Mouse (Mus musculus): Measurements from ENCODE around the gene Tcf12. TPM values are rescaled to one million over a fixed set of nuclear protein-coding genes. Genes with fewer than 3 reads are reported as not detected.

Gene Tcf12
- polyA plus RNA-seq, 1 experiment: 177 TPM

DNA sequence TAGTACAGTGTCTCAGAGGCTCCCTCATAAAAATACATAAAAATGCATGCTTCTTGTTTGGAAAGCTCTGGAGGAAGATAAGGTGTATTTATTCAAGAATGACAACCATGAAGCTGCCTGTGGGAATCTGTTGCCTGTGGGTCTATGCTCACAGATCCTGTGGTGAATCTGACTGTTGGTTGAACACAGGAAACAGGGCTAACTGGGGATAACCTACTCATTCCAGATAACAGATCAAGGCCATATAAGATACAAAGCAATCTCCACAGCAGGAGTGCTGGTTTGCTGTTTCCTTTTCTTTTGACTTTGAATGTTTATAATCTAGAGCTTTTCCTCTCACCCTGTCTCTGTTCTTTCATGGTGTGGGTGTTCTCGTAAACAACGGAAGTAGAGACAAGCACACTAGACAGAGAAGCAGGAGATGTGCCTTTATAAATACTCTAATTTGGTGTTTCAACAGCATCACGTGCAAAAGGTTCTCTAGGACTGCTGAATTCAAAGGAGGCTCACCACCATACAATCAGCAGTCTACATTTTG lies 237.6 kb downstream of the Tcf12 start:
- H3K4me1 ChIP-seq (ENCODE audit: control insufficient read depth, insufficient read depth, low read length): no peaks in the 10 kb centered on the region
- TF ChIP-seq CTCF (IDR thresholded peaks at IDR 0.05; ENCODE audit: borderline replicate concordance, insufficient read depth, low read length) (no peak), POLR2A (IDR thresholded peaks at IDR 0.05; ENCODE audit: low read depth, low read length) (no peak)
- H3K4me3 ChIP-seq (ENCODE audit: insufficient read depth, low read length): no peak overlapping the region
- H3K27ac ChIP-seq (ENCODE audit: insufficient read depth, low read length): no peak overlapping the region

DNA sequence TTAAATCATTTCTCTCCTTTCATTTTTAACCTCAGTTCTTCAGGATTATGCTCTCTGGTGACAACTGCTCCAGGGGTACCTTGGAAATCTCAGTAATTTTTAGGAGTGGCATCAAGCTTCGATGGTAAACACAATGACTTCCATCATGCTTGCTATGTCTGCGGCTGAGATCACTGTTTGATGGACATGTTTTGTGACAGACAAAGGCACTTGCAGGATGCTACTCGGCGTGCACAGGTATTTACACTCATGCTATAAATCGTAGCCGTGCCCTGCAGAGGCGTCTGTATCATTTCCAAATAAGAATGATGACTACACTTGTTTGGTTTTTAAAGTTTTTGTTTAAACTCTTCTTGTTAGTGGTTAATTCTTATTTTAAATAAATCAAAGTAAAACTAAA lies 248.3 kb downstream of the Tcf12 start:
- Histone ChIP-seq H3K4me3 (ENCODE audit: insufficient read depth, low read length) (no peak overlapping the region), H3K27ac (ENCODE audit: insufficient read depth, low read length) (no peak overlapping the region), H3K4me1 (ENCODE audit: control insufficient read depth, insufficient read depth, low read length) (no peaks in the 10 kb centered on the region)
- TF ChIP-seq CTCF (IDR thresholded peaks at IDR 0.05; ENCODE audit: borderline replicate concordance, insufficient read depth, low read length) (no peak), POLR2A (IDR thresholded peaks at IDR 0.05; ENCODE audit: low read depth, low read length) (no peak)

DNA sequence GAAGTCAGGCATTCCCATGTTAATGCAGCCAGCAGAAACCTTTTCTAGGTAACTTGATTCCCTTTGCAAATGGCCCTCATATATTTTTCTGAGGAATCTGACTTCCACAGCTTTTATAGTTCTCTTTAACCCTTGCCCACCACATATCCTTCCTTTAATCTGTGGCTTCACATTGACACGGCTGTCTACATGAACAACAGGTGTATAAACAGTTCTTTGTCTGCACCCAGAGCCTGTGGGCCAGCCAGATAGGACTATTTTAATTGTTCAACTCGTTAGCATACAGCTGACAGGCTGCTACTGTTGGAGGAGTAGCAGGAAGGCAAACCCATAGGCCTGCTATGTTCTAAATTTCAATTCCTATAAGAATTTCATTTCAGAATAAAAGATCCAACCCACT lies 250.0 kb downstream of the Tcf12 start:
- TF ChIP-seq POLR2A (IDR thresholded peaks at IDR 0.05; ENCODE audit: low read depth, low read length) (no peak), CTCF (IDR thresholded peaks at IDR 0.05; ENCODE audit: borderline replicate concordance, insufficient read depth, low read length) (no peak)
- H3K4me3 ChIP-seq (ENCODE audit: insufficient read depth, low read length): no peak overlapping the region
- no peaks in the 10 kb centered on the region for H3K4me1 ChIP-seq (ENCODE audit: control insufficient read depth, insufficient read depth, low read length)
- no peak overlapping the region for H3K27ac ChIP-seq (ENCODE audit: insufficient read depth, low read length)

DNA sequence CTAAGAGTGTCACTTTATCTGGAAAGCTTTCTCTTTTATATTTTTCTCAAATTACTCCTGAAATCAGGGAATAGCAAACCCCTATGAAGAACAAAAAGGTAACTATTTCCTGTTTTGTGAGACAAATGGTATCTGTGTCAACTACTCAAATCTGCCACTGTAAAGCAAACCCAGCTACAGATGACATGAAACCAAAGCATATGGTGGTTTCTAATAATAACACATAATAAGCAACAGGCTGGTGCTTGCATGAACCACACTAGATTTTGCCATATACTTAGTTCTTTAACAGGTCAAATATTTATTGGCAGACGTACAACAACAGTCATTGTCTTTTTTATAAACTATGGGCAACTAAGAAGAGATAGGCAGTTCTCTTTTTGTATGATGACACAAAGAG lies 253.7 kb downstream of the Tcf12 start:
- no peak for TF ChIP-seq POLR2A (IDR thresholded peaks at IDR 0.05; ENCODE audit: low read depth, low read length)
- TF ChIP-seq CTCF (IDR thresholded peaks at IDR 0.05; ENCODE audit: borderline replicate concordance, insufficient read depth, low read length): no peak
- H3K27ac ChIP-seq (ENCODE audit: insufficient read depth, low read length): no peak overlapping the region
- no peaks in the 10 kb centered on the region for H3K4me1 ChIP-seq (ENCODE audit: control insufficient read depth, insufficient read depth, low read length)
- no peak overlapping the region for H3K4me3 ChIP-seq (ENCODE audit: insufficient read depth, low read length)

DNA sequence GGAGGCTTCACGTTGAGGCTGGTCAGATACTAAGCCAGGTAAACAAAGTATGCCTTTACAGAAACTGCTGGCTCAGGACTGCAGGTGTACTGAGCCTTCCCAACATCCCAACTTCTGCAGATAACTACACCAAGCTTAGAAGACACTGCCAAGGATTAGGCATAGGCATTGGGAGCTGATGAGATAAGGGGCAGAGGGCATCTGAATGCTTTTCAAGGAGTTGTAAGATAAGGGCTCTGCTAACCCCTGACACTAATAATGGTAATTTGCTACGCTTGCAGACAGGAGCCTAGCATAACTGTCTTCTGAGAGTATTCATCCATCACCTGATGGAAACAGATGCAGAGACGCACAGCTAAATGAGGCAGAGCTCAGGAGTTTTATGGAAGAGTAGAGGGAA lies 257.8 kb downstream of the Tcf12 start:
- Histone ChIP-seq H3K4me1 (ENCODE audit: control insufficient read depth, insufficient read depth, low read length) (no peaks in the 10 kb centered on the region), H3K4me3 (ENCODE audit: insufficient read depth, low read length) (no peak overlapping the region), H3K27ac (ENCODE audit: insufficient read depth, low read length) (no peak overlapping the region)
- TF ChIP-seq CTCF (IDR thresholded peaks at IDR 0.05; ENCODE audit: borderline replicate concordance, insufficient read depth, low read length): no peak
- no peak for TF ChIP-seq POLR2A (IDR thresholded peaks at IDR 0.05; ENCODE audit: low read depth, low read length)

DNA sequence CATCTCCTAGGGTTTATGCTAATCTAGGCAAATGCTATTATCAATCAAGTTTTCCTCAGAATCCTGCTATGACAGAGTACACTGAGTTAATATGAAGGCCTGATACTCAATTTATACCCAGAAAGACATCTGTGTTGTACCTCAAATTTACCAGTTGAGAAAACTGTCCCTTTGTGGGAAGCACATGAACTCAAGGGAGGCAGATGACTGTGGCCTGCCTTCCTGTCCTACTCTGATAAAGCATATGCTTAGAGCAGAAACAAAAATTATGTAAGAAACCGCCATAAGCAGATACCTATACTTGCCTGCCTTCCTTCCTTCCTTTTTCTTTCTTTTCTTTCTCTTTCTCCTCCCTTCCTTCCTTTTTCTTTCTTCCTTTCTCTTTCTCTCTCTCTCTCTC lies 261.4 kb downstream of the Tcf12 start:
- Histone ChIP-seq H3K4me3 (ENCODE audit: insufficient read depth, low read length) (no peak overlapping the region), H3K27ac (ENCODE audit: insufficient read depth, low read length) (no peak overlapping the region), H3K4me1 (ENCODE audit: control insufficient read depth, insufficient read depth, low read length) (no peaks in the 10 kb centered on the region)
- TF ChIP-seq POLR2A (IDR thresholded peaks at IDR 0.05; ENCODE audit: low read depth, low read length) (no peak), CTCF (IDR thresholded peaks at IDR 0.05; ENCODE audit: borderline replicate concordance, insufficient read depth, low read length) (no peak)

DNA sequence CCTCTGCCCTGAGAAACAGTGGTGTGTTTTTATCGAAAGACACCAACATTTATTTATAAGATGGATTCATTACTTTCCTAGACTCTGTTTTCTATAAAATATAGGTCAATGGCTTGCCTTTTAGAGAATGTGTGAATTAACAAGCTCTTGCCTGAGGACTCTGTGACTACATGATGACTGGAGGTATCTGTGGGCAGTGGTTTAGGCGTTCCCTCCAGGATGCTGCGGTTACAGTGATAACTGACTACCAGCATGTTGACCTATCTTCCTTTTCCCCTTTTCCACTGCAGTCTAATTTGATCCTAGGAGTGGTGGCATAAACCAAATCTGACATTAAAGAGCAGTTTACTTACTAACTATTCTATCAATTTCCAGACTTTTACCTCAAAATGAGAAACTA lies 263.3 kb downstream of the Tcf12 start:
- Histone ChIP-seq H3K4me3 (ENCODE audit: insufficient read depth, low read length) (no peak overlapping the region), H3K27ac (ENCODE audit: insufficient read depth, low read length) (no peak overlapping the region), H3K4me1 (ENCODE audit: control insufficient read depth, insufficient read depth, low read length) (no peaks in the 10 kb centered on the region)
- no peak for TF ChIP-seq CTCF (IDR thresholded peaks at IDR 0.05; ENCODE audit: borderline replicate concordance, insufficient read depth, low read length)
- TF ChIP-seq POLR2A (IDR thresholded peaks at IDR 0.05; ENCODE audit: low read depth, low read length): no peak

DNA sequence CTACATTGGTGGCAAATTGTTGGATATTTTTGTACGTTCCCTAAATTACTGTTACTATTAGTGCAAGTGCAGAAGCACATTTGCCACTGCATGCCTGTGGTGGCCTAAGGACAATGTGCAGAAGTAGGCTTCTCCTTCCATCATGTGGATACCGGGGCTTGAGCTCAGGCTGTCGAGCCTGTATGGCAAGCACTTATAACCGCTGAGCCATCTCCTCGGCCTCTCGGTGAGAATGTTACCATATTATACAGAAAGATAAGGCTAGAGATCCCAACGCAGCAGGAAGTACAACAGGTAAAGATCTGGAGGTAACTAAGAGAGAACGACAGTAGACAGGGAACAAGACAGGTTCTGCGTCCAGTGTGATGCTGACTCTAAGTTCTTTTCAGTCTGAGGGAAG lies 263.8 kb downstream of the Tcf12 start:
- Histone ChIP-seq H3K4me1 (ENCODE audit: control insufficient read depth, insufficient read depth, low read length) (no peaks in the 10 kb centered on the region), H3K4me3 (ENCODE audit: insufficient read depth, low read length) (no peak overlapping the region), H3K27ac (ENCODE audit: insufficient read depth, low read length) (no peak overlapping the region)
- TF ChIP-seq CTCF (IDR thresholded peaks at IDR 0.05; ENCODE audit: borderline replicate concordance, insufficient read depth, low read length): no peak
- no peak for TF ChIP-seq POLR2A (IDR thresholded peaks at IDR 0.05; ENCODE audit: low read depth, low read length)

DNA sequence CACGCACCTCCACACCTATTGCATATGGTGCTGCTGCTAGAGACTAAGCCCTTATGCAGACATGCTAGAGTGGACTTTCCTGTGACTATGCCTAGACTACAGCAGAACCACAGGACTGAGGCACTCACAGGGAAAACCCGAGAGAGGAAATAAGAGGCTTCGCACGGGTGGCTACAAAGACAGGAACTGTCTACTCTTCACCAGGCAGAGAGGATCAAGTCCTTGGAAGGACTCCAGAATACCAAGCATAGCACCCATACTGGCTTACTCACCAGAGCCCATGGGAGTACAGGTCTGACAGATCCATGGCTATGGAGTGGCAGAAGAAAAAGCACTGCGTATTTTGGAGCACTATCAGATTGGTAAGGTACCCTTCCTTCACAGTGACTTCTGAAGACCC lies 269.8 kb downstream of the Tcf12 start:
- H3K27ac ChIP-seq (ENCODE audit: insufficient read depth, low read length): no peak overlapping the region
- no peak overlapping the region for H3K4me3 ChIP-seq (ENCODE audit: insufficient read depth, low read length)
- TF ChIP-seq CTCF (IDR thresholded peaks at IDR 0.05; ENCODE audit: borderline replicate concordance, insufficient read depth, low read length): no peak
- TF ChIP-seq POLR2A (IDR thresholded peaks at IDR 0.05; ENCODE audit: low read depth, low read length): no peak
- no peaks in the 10 kb centered on the region for H3K4me1 ChIP-seq (ENCODE audit: control insufficient read depth, insufficient read depth, low read length)

DNA sequence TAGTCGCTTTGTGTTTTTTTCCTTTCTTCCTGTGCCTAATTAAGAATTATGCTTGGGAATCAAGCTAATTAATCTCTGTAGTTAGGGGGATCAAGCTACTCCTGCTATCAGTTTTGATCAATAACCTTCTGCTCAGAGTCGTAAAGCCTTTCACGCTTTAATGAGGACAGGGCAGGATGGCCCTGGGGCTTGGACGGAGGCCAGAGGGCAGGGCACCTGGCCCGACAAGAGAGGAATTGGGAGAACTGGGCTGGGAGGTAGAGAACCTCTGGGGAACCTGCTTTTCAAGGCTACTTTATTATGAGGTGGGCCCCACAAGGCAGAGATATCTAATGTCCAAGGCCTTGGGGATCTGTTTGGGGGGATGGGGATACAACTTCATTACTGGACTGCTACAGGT lies 274.3 kb downstream of the Tcf12 start:
- Histone ChIP-seq H3K4me1 (ENCODE audit: control insufficient read depth, insufficient read depth, low read length) (no peaks in the 10 kb centered on the region), H3K4me3 (ENCODE audit: insufficient read depth, low read length) (no peak overlapping the region), H3K27ac (ENCODE audit: insufficient read depth, low read length) (no peak overlapping the region)
- TF ChIP-seq POLR2A (IDR thresholded peaks at IDR 0.05; ENCODE audit: low read depth, low read length) (no peak), CTCF (IDR thresholded peaks at IDR 0.05; ENCODE audit: borderline replicate concordance, insufficient read depth, low read length) (no peak)

DNA sequence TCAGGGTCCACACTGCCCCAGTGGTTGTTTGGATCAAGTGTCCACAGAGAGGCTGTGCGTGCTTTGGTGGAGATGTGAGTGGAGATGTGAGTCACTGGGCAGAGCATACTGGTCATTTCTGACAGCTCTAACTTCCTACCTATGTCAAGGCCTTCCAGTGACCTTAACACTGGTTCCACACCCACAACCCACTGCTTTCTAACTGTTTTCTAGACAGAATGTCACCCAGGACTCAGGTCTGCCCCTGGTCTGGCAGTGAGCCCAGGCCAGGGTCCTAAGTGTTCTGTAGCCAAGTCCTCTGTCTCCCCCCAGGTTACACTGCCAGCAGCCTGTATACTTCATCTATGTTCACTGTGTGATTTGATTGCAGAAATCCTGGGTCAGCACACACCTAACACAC lies 275.3 kb downstream of the Tcf12 start:
- TF ChIP-seq POLR2A (IDR thresholded peaks at IDR 0.05; ENCODE audit: low read depth, low read length): no peak
- no peak for TF ChIP-seq CTCF (IDR thresholded peaks at IDR 0.05; ENCODE audit: borderline replicate concordance, insufficient read depth, low read length)
- Histone ChIP-seq H3K4me3 (ENCODE audit: insufficient read depth, low read length) (no peak overlapping the region), H3K27ac (ENCODE audit: insufficient read depth, low read length) (no peak overlapping the region), H3K4me1 (ENCODE audit: control insufficient read depth, insufficient read depth, low read length) (no peaks in the 10 kb centered on the region)
